Mouse (Mus musculus): ENCODE results near the gene Pmis2. TPM values are rescaled to one million over a fixed set of nuclear protein-coding genes. Genes with fewer than 3 reads are reported as not detected.

Pmis2 gene
- polyA plus RNA-seq, 1 experiment: not detected

GRCm38 (mm10) chr7:30678263-30678975 is 7.0 kb upstream of the Pmis2 start:
- H3K4me3 ChIP-seq (ENCODE audit: low read depth, low read length): no peak overlapping the region
- TF ChIP-seq EP300 (IDR thresholded peaks at IDR 0.05; ENCODE audit: insufficient read depth, low read depth, low read length): no peak
- TF ChIP-seq CTCF (IDR thresholded peaks at IDR 0.05; ENCODE audit: low read depth, low read length): peak; percentile 9
- TF ChIP-seq POLR2A (IDR thresholded peaks at IDR 0.05; ENCODE audit: insufficient read depth, low read length): no peak

GRCm38 (mm10) chr7:30669229-30669628 is 2.2 kb downstream of the Pmis2 start:
- Histone ChIP-seq H3K9ac (ENCODE audit: low read depth, poor library complexity, severe bottlenecking) (no peak overlapping the region), H3K27me3 (ENCODE audit: control insufficient read depth, insufficient read depth, low read length, poor library complexity, severe bottlenecking) (no peaks in the 10 kb centered on the region), H3K4me3 (ENCODE audit: low read depth, low read length) (no peak overlapping the region), H3K36me3 (ENCODE audit: control insufficient read depth, insufficient read depth, low read length, poor library complexity, severe bottlenecking) (no peaks in the 10 kb centered on the region), H3K27ac (ENCODE audit: insufficient read depth, low read length) (no peak overlapping the region), H3K4me1 (ENCODE audit: control insufficient read depth, insufficient read depth, low read length) (no peaks in the 10 kb centered on the region), H3K9me3 (replicated peaks; ENCODE audit: control insufficient read depth, insufficient read depth, low read length, poor library complexity, severe bottlenecking) (no peaks in the 10 kb centered on the region)
- no peak for TF ChIP-seq POLR2A (IDR thresholded peaks at IDR 0.05; ENCODE audit: insufficient read depth, low read length)
- no peak for TF ChIP-seq EP300 (IDR thresholded peaks at IDR 0.05; ENCODE audit: insufficient read depth, low read depth, low read length)
- TF ChIP-seq CTCF (IDR thresholded peaks at IDR 0.05; ENCODE audit: low read depth, low read length): no peak

More at GRCm38 (mm10) chr7:30678263-30678975, 7.0 kb upstream of the Pmis2 start:
- no peak overlapping the region for H3K27ac ChIP-seq (ENCODE audit: insufficient read depth, low read length)
- no peak overlapping the region for H3K9ac ChIP-seq (ENCODE audit: low read depth, poor library complexity, severe bottlenecking)
- H3K9me3 ChIP-seq (replicated peaks; ENCODE audit: control insufficient read depth, insufficient read depth, low read length, poor library complexity, severe bottlenecking): no peaks in the 10 kb centered on the region
- H3K27me3 ChIP-seq (ENCODE audit: control insufficient read depth, insufficient read depth, low read length, poor library complexity, severe bottlenecking): no peaks in the 10 kb centered on the region; the same call in 1 of the 2 replicates
- no peaks in the 10 kb centered on the region for H3K36me3 ChIP-seq (ENCODE audit: control insufficient read depth, insufficient read depth, low read length, poor library complexity, severe bottlenecking)
- H3K4me1 ChIP-seq (ENCODE audit: control insufficient read depth, insufficient read depth, low read length): no peaks in the 10 kb centered on the region

- H3K27ac ChIP-seq (ENCODE audit: insufficient read depth, low read length): no peak overlapping the region
Measured at GRCm38 (mm10) chr7:30665321-30665720, 6.1 kb downstream of the Pmis2 start.

GRCm38 (mm10) chr7:30664529-30665200 is 6.7 kb downstream of the Pmis2 start, which contains the start of gene Haus5:
Haus5 (minus strand) TSS chr7:30664994.
- H3K36me3 ChIP-seq (ENCODE audit: control insufficient read depth, insufficient read depth, low read length, poor library complexity, severe bottlenecking): no peaks in the 10 kb centered on the region; the same call in 1 of the 2 replicates
- H3K4me1 ChIP-seq (ENCODE audit: control insufficient read depth, insufficient read depth, low read length): no peaks in the 10 kb centered on the region
- H3K4me3 ChIP-seq (ENCODE audit: low read depth, low read length): peak within 1 kb of the TSS; percentile 70
- no peaks in the 10 kb centered on the region for H3K9me3 ChIP-seq (replicated peaks; ENCODE audit: control insufficient read depth, insufficient read depth, low read length, poor library complexity, severe bottlenecking)
- no peak for TF ChIP-seq EP300 (IDR thresholded peaks at IDR 0.05; ENCODE audit: insufficient read depth, low read depth, low read length)
- no peak for TF ChIP-seq CTCF (IDR thresholded peaks at IDR 0.05; ENCODE audit: low read depth, low read length)
- TF ChIP-seq POLR2A (IDR thresholded peaks at IDR 0.05; ENCODE audit: insufficient read depth, low read length): no peak
- peak within 1 kb of the TSS; percentile 24 for H3K9ac ChIP-seq (ENCODE audit: low read depth, poor library complexity, severe bottlenecking)
- no peak within 1 kb of the TSS for H3K27ac ChIP-seq (ENCODE audit: insufficient read depth, low read length)
- H3K27me3 ChIP-seq (ENCODE audit: control insufficient read depth, insufficient read depth, low read length, poor library complexity, severe bottlenecking): no peaks in the 10 kb centered on the region

More at GRCm38 (mm10) chr7:30665321-30665720, 6.1 kb downstream of the Pmis2 start:
- Histone ChIP-seq H3K27me3 (ENCODE audit: control insufficient read depth, insufficient read depth, low read length, poor library complexity, severe bottlenecking) (no peaks in the 10 kb centered on the region), H3K4me3 (ENCODE audit: low read depth, low read length) (peak overlapping the region; percentile 70), H3K4me1 (ENCODE audit: control insufficient read depth, insufficient read depth, low read length) (no peaks in the 10 kb centered on the region), H3K9ac (ENCODE audit: low read depth, poor library complexity, severe bottlenecking) (peak overlapping the region; percentile 24), H3K9me3 (replicated peaks; ENCODE audit: control insufficient read depth, insufficient read depth, low read length, poor library complexity, severe bottlenecking) (no peaks in the 10 kb centered on the region), H3K36me3 (ENCODE audit: control insufficient read depth, insufficient read depth, low read length, poor library complexity, severe bottlenecking) (no peaks in the 10 kb centered on the region; the same call in 1 of the 2 replicates)
- TF ChIP-seq CTCF (IDR thresholded peaks at IDR 0.05; ENCODE audit: low read depth, low read length) (no peak), EP300 (IDR thresholded peaks at IDR 0.05; ENCODE audit: insufficient read depth, low read depth, low read length) (no peak), POLR2A (IDR thresholded peaks at IDR 0.05; ENCODE audit: insufficient read depth, low read length) (no peak)

- Histone ChIP-seq H3K27me3 (ENCODE audit: control insufficient read depth, insufficient read depth, low read length, poor library complexity, severe bottlenecking) (no peaks in the 10 kb centered on the region), H3K27ac (ENCODE audit: insufficient read depth, low read length) (no peak within 1 kb of the TSS), H3K4me1 (ENCODE audit: control insufficient read depth, insufficient read depth, low read length) (no peaks in the 10 kb centered on the region), H3K9ac (ENCODE audit: low read depth, poor library complexity, severe bottlenecking) (peak within 1 kb of the TSS; percentile 88), H3K36me3 (ENCODE audit: control insufficient read depth, insufficient read depth, low read length, poor library complexity, severe bottlenecking) (peaks cover 15% of the 10 kb centered on the region), H3K4me3 (ENCODE audit: low read depth, low read length) (peak within 1 kb of the TSS; percentile 95), H3K9me3 (replicated peaks; ENCODE audit: control insufficient read depth, insufficient read depth, low read length, poor library complexity, severe bottlenecking) (no peaks in the 10 kb centered on the region)
- no peak; the same call in 1 of the 2 replicates for TF ChIP-seq EP300 (IDR thresholded peaks at IDR 0.05; ENCODE audit: insufficient read depth, low read depth, low read length)
- no peak for TF ChIP-seq POLR2A (IDR thresholded peaks at IDR 0.05; ENCODE audit: insufficient read depth, low read length)
- no peak for TF ChIP-seq CTCF (IDR thresholded peaks at IDR 0.05; ENCODE audit: low read depth, low read length)
Measured at GRCm38 (mm10) chr7:30649591-30650540, 21.5 kb downstream of the Pmis2 start, which contains the start of gene Rbm42. Rbm42 (minus strand) TSS chr7:30650317.

All from ES-Bruce4 (cell line).